Mouse (Mus musculus) heart, postnatal 14 days (tissue): Measurements from ENCODE around the gene Rtel1. TPM values are rescaled to one million over a fixed set of nuclear protein-coding genes. Genes with fewer than 3 reads are reported as not detected.

Experiments used
- DNase-seq, 2 experiments: peaks; one replicate each; pipeline ENCODE4 v3.0.0; 2021 to 2022
- intact Hi-C: fragments of 180-260 bp; cut with DNase I; formaldehyde crosslinking; loops from one replicate; pipeline ENCODE4 v1.15.1; 2025
- total RNA-seq, 2 experiments: library from RNA; stranded (reverse); gene quantifications; 2 replicates each; pipeline ENCODE4 v1.2.3; 2021

Gene Rtel1
- total RNA-seq, 2 experiments from 2014 or later, result 15.8 to 18.5 TPM

GRCm38 (mm10) chr2:181384463-181384862 lies 64.9 kb downstream of the Rtel1 start:
- intact Hi-C loops, result no loop called here
- no peak for DNase-seq

- intact Hi-C loops, result no loop called here
- peak; percentile 80 to 83 for DNase-seq
These were observed 65.4 kb downstream of the Rtel1 start for GRCm38 (mm10) chr2:181384919-181385391.

DNA sequence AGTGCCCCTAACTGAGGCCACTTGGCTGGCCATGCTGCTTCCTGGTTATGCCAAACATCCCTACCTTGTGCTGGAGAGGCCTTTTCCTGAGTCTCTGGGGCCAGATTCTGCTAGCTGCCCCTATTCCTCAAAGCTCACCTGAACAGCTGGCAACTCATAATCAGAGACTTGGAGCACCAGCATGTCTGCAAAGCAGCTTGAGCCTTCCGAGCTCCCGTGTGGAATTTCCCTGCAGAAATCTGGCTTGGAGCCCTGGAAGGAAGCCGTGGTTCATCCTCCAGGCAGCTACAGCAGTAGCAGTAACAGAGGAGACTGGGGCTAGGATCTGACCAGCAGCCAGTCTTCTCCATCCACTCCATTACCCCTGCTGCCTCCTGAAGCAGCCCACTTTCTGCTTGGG lies 66.3 kb downstream of the Rtel1 start:
- intact Hi-C loops, result no loop called here
- DNase-seq, result peak; percentile 64 to 72

- DNase-seq, result no peak
- intact Hi-C loops, result no loop called here
These were observed 67.2 kb downstream of the Rtel1 start for GRCm38 (mm10) chr2:181386663-181387210.

GRCm38 (mm10) chr2:181390136-181390870 lies 70.8 kb downstream of the Rtel1 start:
- intact Hi-C loops, result loop anchor here (5.0 to 10.0 kb wide), 4 partner anchors 107 to 284 kb away; partner anchors contain the start of genes Sox18, Tpd52l2 and Uckl1
- DNase-seq, result no peak

GRCm38 (mm10) chr2:181391022-181391421 lies 71.5 kb downstream of the Rtel1 start:
- no peak for DNase-seq
- intact Hi-C loops, result loop anchor here (5.0 to 10.0 kb wide), 4 partner anchors 106 to 284 kb away; partner anchors contain the start of genes Sox18, Tpd52l2 and Uckl1

GRCm38 (mm10) chr2:181391541-181391940 lies 72.0 kb downstream of the Rtel1 start:
- DNase-seq, result no peak
- intact Hi-C loops, result loop anchor here (5.0 to 10.0 kb wide), 4 partner anchors 106 to 283 kb away; partner anchors contain the start of genes Sox18, Tpd52l2 and Uckl1

DNA sequence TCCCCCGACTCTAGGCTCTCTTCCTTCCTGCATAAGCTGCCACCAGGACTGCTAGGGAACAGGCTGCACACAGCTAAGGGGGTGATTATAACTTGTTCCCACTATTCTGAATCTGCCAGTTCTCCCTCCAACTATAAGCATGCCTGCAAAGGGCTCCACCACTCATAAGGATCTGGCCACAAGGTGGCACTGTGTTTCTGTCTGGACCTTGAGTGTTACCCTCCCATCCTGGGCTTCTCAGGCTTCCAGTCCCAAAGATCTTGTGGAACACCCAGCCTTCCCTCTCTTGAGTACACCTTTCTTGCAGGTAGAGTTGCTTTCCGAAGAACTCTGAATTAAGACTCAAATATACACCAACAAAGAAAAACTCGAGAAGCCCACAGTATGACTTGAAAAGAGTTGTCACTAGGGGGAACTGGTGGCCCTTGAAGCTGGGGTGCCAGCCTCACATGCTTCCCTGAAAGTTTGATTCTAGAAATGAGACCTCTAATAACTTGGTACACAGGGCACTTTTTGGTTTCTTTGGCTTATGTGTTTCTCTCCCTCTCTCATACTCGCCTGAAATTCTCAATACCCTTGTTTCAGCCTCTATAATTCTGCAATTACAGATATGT lies 73.2 kb downstream of the Rtel1 start:
- peak; percentile 87 to 91 for DNase-seq
- intact Hi-C loops, result loop anchor here (2.0 to 10.0 kb wide), 5 partner anchors 105 to 282 kb away; partner anchors contain the start of genes Sox18, Tpd52l2 and Uckl1

DNA sequence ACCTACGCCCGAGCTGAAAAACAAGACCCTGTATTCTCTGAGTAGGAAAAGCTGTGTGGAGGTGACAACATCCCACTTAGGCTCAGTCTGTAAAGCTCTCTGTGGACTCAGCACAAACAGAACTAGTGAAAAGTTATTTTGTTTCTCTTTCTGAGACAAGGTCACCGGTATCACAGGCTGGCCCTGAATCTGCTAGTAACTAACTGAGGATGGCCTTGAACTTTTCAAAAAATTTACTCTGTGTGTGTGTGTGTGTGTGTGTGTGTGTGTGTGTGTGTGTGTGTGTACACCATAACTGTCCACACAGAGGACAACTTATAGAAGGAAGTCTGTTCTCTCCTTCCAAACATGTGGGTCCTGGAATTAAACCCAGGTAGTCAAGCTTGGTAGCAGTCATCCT lies 74.5 kb downstream of the Rtel1 start:
- intact Hi-C loops, result loop anchor here (5.0 to 10.0 kb wide), 4 partner anchors 103 to 281 kb away; partner anchors contain the start of genes Sox18, Tpd52l2 and Uckl1
- DNase-seq, result no peak

DNA sequence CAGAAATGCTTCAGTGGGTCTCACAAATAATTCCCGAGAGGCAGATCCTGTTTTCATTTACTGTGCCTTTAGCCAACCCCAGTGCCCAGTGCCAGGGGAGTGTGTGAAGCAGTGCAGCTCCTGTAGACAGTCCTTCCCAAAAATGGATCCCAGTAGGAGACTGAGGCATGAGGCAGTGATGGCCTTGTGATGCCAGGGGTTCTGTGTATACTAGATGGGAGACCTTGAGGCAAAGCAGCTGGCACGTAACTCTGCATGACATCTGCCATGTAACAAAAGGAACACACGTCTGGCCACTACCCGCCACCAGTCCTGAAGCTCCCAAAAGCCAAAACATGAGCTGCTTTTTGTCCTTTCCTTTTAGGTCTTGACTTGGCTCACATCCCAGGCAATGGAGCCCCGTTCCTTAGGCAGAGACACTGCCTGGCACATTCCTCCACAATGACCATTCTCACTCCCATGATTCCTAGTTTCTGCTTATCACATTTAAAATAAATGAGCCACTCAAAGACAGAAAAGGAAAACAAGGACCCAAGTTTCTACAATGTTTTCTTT lies 77.7 kb downstream of the Rtel1 start:
- DNase-seq, result no peak
- intact Hi-C loops, result loop anchor here (10.0 kb wide), 1 partner anchor 278 kb away; the partner anchor contains the start of gene Sox18

DNA sequence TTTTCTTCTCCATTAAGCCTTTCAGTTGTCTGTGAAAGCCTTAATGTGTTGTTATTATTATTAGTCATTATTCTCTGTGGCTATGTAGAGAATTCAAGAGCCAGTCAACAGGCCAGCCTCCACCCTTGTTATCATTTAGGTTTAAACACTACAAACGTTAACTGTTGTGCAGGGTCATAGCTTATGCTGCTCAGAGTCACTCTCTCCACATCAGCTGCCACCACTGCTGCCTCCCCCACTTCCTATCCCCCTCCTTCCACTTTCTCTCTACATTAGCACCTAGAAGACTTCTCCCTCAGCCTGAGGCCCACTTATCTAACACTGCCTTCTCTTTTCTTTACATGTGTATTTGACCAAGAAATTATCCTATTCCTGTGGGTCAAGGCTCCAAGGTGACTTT lies 82.0 kb downstream of the Rtel1 start:
- no peak for DNase-seq
- intact Hi-C loops, result no loop called here

DNA sequence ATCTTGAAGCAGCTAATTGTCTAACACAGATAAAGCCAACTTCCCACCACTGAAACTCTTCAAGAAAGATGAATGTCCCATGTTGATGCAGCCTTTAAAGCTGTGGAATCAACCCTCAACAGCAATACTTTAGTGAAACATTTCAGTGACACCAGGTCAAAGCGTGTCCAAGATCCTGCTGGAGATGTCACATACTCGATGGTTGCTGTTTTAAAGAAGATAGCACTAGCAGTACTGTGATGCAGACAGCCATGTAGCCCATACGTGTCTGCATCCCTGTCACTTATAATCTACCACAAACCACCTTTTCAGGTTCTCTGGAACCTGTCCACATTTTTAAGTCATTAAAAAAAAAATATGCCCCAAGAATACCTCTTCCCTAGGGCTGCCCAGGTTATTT lies 84.2 kb downstream of the Rtel1 start:
- DNase-seq, result no peak
- intact Hi-C loops, result no loop called here

Other genes with a start within 250 kb of the Rtel1 start
- gene Kcnq2, start 184.4 kb upstream of the Rtel1 start, total RNA-seq, result under 1 TPM in 1 of 2 experiments, not detected in 1; 0.22 TPM
- gene Eef1a2, start 162.7 kb upstream of the Rtel1 start, total RNA-seq, result 1,000 to 10,000 TPM in 1 of 2 experiments, 100 to 1,000 TPM in 1; 981 to 1,021 TPM
- 10 to 100 TPM; 45.2 to 49.2 TPM for gene Ppdpf, start 132.5 kb upstream of the Rtel1 start, total RNA-seq
- gene Ptk6, start 117.0 kb upstream of the Rtel1 start, total RNA-seq, result not detected
- gene Srms, start 106.6 kb upstream of the Rtel1 start, total RNA-seq, result under 1 TPM; 0.17 to 0.61 TPM
- gene Fndc11, start 99.7 kb upstream of the Rtel1 start, total RNA-seq, result under 1 TPM in 1 of 2 experiments, not detected in 1; 0.20 TPM
- 10 to 100 TPM; 12.8 to 12.9 TPM for gene Helz2, start 77.7 kb upstream of the Rtel1 start, total RNA-seq
- 10 to 100 TPM; 11.5 to 13.3 TPM for gene Gmeb2, start 31.7 kb upstream of the Rtel1 start, total RNA-seq
- under 1 TPM in 1 of 2 experiments, not detected in 1; 0.24 TPM for gene Stmn3, start 5.2 kb upstream of the Rtel1 start, total RNA-seq
- gene Zgpat, start 45.2 kb downstream of the Rtel1 start, total RNA-seq, result 10 to 100 TPM; 21.0 to 21.4 TPM
- 10 to 100 TPM; 43.9 to 44.0 TPM for gene Arfrp1, start 45.7 kb downstream of the Rtel1 start, total RNA-seq
- 1 to 10 TPM; 7.9 to 8.7 TPM for gene Lime1, start 60.3 kb downstream of the Rtel1 start, total RNA-seq
- gene Zbtb46, start 139.7 kb downstream of the Rtel1 start, total RNA-seq, result 10 to 100 TPM; 13.8 to 14.4 TPM
- not detected for gene Abhd16b, start 173.5 kb downstream of the Rtel1 start, total RNA-seq
- gene Tpd52l2, start 177.4 kb downstream of the Rtel1 start, total RNA-seq, result 10 to 100 TPM; 63.4 to 68.9 TPM
- gene Dnajc5, start 200.7 kb downstream of the Rtel1 start, total RNA-seq, result 10 to 100 TPM; 81.4 to 83.8 TPM